Mouse (Mus musculus): ENCODE measurements around the gene Clcc1. TPM values are rescaled to one million over a fixed set of nuclear protein-coding genes. Genes with fewer than 3 reads are reported as not detected.
A peak's percentile ranks its signal among the peaks of the same experiment; 100 is the strongest.
"Not testable (repeated sequence)": the region's sequence is repeated elsewhere in the genome, so short reads cannot be mapped to it uniquely, and the experiment has no call there.

Clcc1 gene
- polyA plus RNA-seq, 1 experiment, result 19.8 TPM

GRCm38 (mm10) chr3:108644856-108645255 lies 8.9 kb upstream of the Clcc1 start:
- Histone ChIP-seq H3K36me3 (ENCODE audit: control insufficient read depth, insufficient read depth) (peaks cover 8% of the 10 kb centered on the region), H3K79me3 (ENCODE audit: low read depth) (no peaks in the 10 kb centered on the region), H3ac (ENCODE audit: control insufficient read depth, insufficient read length, low read depth) (no peak overlapping the region), H3K79me2 (ENCODE audit: control insufficient read depth, insufficient read depth) (no peaks in the 10 kb centered on the region), H3K27me3 (ENCODE audit: control insufficient read depth, insufficient read depth, insufficient read length) (no peaks in the 10 kb centered on the region), H3K4me3 (ENCODE audit: insufficient read depth, poor library complexity, severe bottlenecking) (no peak overlapping the region)
- TF ChIP-seq CTCF (IDR thresholded peaks at IDR 0.05; ENCODE audit: control insufficient read depth, insufficient read depth, insufficient read length) (no peak), CEBPB (IDR thresholded peaks at IDR 0.05; ENCODE audit: low read depth) (no peak), USF1 (IDR thresholded peaks at IDR 0.05; ENCODE audit: low read depth) (no peak), MAX (IDR thresholded peaks at IDR 0.05) (no peak), MYOG (IDR thresholded peaks at IDR 0.05; ENCODE audit: control insufficient read depth, extremely low read depth, insufficient read length) (no peak), MYOD1 (IDR thresholded peaks at IDR 0.05; ENCODE audit: control insufficient read depth, insufficient read length, low read depth) (no peak), FOSL1 (IDR thresholded peaks at IDR 0.05; ENCODE audit: insufficient read depth, low read length, poor library complexity, severe bottlenecking) (no peak)

GRCm38 (mm10) chr3:108646036-108646435 lies 7.7 kb upstream of the Clcc1 start:
- Histone ChIP-seq H3K27me3 (ENCODE audit: control insufficient read depth, insufficient read depth, insufficient read length) (no peaks in the 10 kb centered on the region), H3K36me3 (ENCODE audit: control insufficient read depth, insufficient read depth) (peaks cover 8% of the 10 kb centered on the region), H3K79me3 (ENCODE audit: low read depth) (no peaks in the 10 kb centered on the region), H3ac (ENCODE audit: control insufficient read depth, insufficient read length, low read depth) (no peak overlapping the region), H3K79me2 (ENCODE audit: control insufficient read depth, insufficient read depth) (no peaks in the 10 kb centered on the region), H3K4me3 (ENCODE audit: insufficient read depth, poor library complexity, severe bottlenecking) (no peak overlapping the region)
- no peak for TF ChIP-seq MAX (IDR thresholded peaks at IDR 0.05)
- TF ChIP-seq MYOD1 (IDR thresholded peaks at IDR 0.05; ENCODE audit: control insufficient read depth, insufficient read length, low read depth), result no peak
- TF ChIP-seq MYOG (IDR thresholded peaks at IDR 0.05; ENCODE audit: control insufficient read depth, extremely low read depth, insufficient read length), result no peak
- TF ChIP-seq FOSL1 (IDR thresholded peaks at IDR 0.05; ENCODE audit: insufficient read depth, low read length, poor library complexity, severe bottlenecking), result no peak
- TF ChIP-seq USF1 (IDR thresholded peaks at IDR 0.05; ENCODE audit: low read depth), result no peak
- no peak for TF ChIP-seq CTCF (IDR thresholded peaks at IDR 0.05; ENCODE audit: control insufficient read depth, insufficient read depth, insufficient read length)
- TF ChIP-seq CEBPB (IDR thresholded peaks at IDR 0.05; ENCODE audit: low read depth), result no peak

- not testable (repeated sequence) for H3K27me3 ChIP-seq (ENCODE audit: control insufficient read depth, insufficient read depth, insufficient read length)
These were observed 6.0 kb upstream of the Clcc1 start for GRCm38 (mm10) chr3:108647681-108648080.

GRCm38 (mm10) chr3:108652866-108653642 lies 659 bp upstream of the Clcc1 start:
- Histone ChIP-seq H3K79me2 (ENCODE audit: control insufficient read depth, insufficient read depth) (peaks cover 37% of the 10 kb centered on the region), H3ac (ENCODE audit: control insufficient read depth, insufficient read length, low read depth) (no peak overlapping the region), H3K27me3 (ENCODE audit: control insufficient read depth, insufficient read depth, insufficient read length) (no peaks in the 10 kb centered on the region), H3K4me3 (ENCODE audit: insufficient read depth, poor library complexity, severe bottlenecking) (peak overlapping the region; percentile 55), H3K79me3 (ENCODE audit: low read depth) (peaks cover 13% of the 10 kb centered on the region), H3K36me3 (ENCODE audit: control insufficient read depth, insufficient read depth) (no peaks in the 10 kb centered on the region)
- TF ChIP-seq MYOD1 (IDR thresholded peaks at IDR 0.05; ENCODE audit: control insufficient read depth, insufficient read length, low read depth) (no peak), FOSL1 (IDR thresholded peaks at IDR 0.05; ENCODE audit: insufficient read depth, low read length, poor library complexity, severe bottlenecking) (no peak), USF1 (IDR thresholded peaks at IDR 0.05; ENCODE audit: low read depth) (no peak), CTCF (IDR thresholded peaks at IDR 0.05; ENCODE audit: control insufficient read depth, insufficient read depth, insufficient read length) (no peak), MAX (IDR thresholded peaks at IDR 0.05) (no peak), MYOG (IDR thresholded peaks at IDR 0.05; ENCODE audit: control insufficient read depth, extremely low read depth, insufficient read length) (no peak), CEBPB (IDR thresholded peaks at IDR 0.05; ENCODE audit: low read depth) (no peak)

More at GRCm38 (mm10) chr3:108647681-108648080, 6.0 kb upstream of the Clcc1 start:
- not testable (repeated sequence) for H3K79me2 ChIP-seq (ENCODE audit: control insufficient read depth, insufficient read depth); H3ac ChIP-seq (ENCODE audit: control insufficient read depth, insufficient read length, low read depth); H3K79me3 ChIP-seq (ENCODE audit: low read depth); H3K36me3 ChIP-seq (ENCODE audit: control insufficient read depth, insufficient read depth); H3K4me3 ChIP-seq (ENCODE audit: insufficient read depth, poor library complexity, severe bottlenecking)

GRCm38 (mm10) chr3:108654566-108654965 lies 853 bp downstream of the Clcc1 start:
- peak overlapping the region; percentile 43 for H3ac ChIP-seq (ENCODE audit: control insufficient read depth, insufficient read length, low read depth)
- no peak for TF ChIP-seq MYOD1 (IDR thresholded peaks at IDR 0.05; ENCODE audit: control insufficient read depth, insufficient read length, low read depth)
- no peak for TF ChIP-seq CTCF (IDR thresholded peaks at IDR 0.05; ENCODE audit: control insufficient read depth, insufficient read depth, insufficient read length)
- TF ChIP-seq FOSL1 (IDR thresholded peaks at IDR 0.05; ENCODE audit: insufficient read depth, low read length, poor library complexity, severe bottlenecking), result no peak
- TF ChIP-seq MAX (IDR thresholded peaks at IDR 0.05), result no peak
- TF ChIP-seq USF1 (IDR thresholded peaks at IDR 0.05; ENCODE audit: low read depth), result no peak
- TF ChIP-seq CEBPB (IDR thresholded peaks at IDR 0.05; ENCODE audit: low read depth), result no peak
- TF ChIP-seq MYOG (IDR thresholded peaks at IDR 0.05; ENCODE audit: control insufficient read depth, extremely low read depth, insufficient read length), result no peak

GRCm38 (mm10) chr3:108655486-108655885 lies 1.8 kb downstream of the Clcc1 start:
- peaks cover 44% of the 10 kb centered on the region for H3K79me2 ChIP-seq (ENCODE audit: control insufficient read depth, insufficient read depth)
- H3K27me3 ChIP-seq (ENCODE audit: control insufficient read depth, insufficient read depth, insufficient read length), result no peaks in the 10 kb centered on the region
- H3K79me3 ChIP-seq (ENCODE audit: low read depth), result peaks cover 13% of the 10 kb centered on the region
- H3ac ChIP-seq (ENCODE audit: control insufficient read depth, insufficient read length, low read depth), result no peak overlapping the region
- TF ChIP-seq USF1 (IDR thresholded peaks at IDR 0.05; ENCODE audit: low read depth) (peak; percentile 16), MAX (IDR thresholded peaks at IDR 0.05) (no peak)
- H3K36me3 ChIP-seq (ENCODE audit: control insufficient read depth, insufficient read depth), result no peaks in the 10 kb centered on the region
- no peak overlapping the region for H3K4me3 ChIP-seq (ENCODE audit: insufficient read depth, poor library complexity, severe bottlenecking)

More at GRCm38 (mm10) chr3:108654566-108654965, 853 bp downstream of the Clcc1 start:
- no peaks in the 10 kb centered on the region for H3K27me3 ChIP-seq (ENCODE audit: control insufficient read depth, insufficient read depth, insufficient read length)
- H3K36me3 ChIP-seq (ENCODE audit: control insufficient read depth, insufficient read depth), result no peaks in the 10 kb centered on the region
- peaks cover 44% of the 10 kb centered on the region for H3K79me2 ChIP-seq (ENCODE audit: control insufficient read depth, insufficient read depth)
- H3K4me3 ChIP-seq (ENCODE audit: insufficient read depth, poor library complexity, severe bottlenecking), result peak overlapping the region; percentile 55
- peaks cover 13% of the 10 kb centered on the region for H3K79me3 ChIP-seq (ENCODE audit: low read depth)
